Mouse (Mus musculus) testis, adult 2 months (tissue): ENCODE results near the gene AC109138.7.

Experiments used
- CTCF ChIP-seq: fragments of 200-500 bp; IDR thresholded peaks from 2 replicates; pipeline ENCODE4 v1.5.1; 2012; ENCODE audit warnings: low read depth, mild to moderate bottlenecking, inconsistent platforms, low read length, moderate library complexity; ENCODE audit not compliant: control insufficient read depth, insufficient read depth, insufficient replicate concordance
- POLR2A ChIP-seq: fragments of 200-500 bp; IDR thresholded peaks from 2 replicates; pipeline ENCODE4 v1.6.1; 2012; ENCODE audit warnings: low read depth, mild to moderate bottlenecking, inconsistent platforms, low read length, moderate library complexity; ENCODE audit not compliant: control insufficient read depth

DNA sequence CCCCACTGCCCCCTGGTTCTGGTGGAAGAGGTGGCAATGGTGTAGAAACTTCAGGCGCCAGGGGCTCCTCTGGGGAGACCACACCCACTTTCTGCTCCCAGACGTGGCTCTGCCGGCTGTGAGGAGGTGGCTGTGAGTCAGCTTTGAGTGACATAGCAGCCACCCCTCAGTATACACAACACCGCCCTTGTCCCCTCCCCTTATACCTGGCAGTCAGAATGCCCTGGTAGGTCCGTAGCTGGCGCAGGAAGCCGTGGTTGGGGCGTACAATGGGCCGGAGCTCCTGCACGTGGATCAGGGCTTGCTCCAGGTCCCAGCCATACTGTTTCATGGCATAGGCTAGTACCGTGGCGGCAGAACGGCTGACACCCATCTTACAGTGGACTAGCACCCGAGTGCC is 49.5 kb downstream of the AC109138.7 start:
- no peak for TF ChIP-seq CTCF
- no peak for TF ChIP-seq POLR2A
